Mouse (Mus musculus) sigmoid colon, adult 10 weeks (tissue): ENCODE results near the gene Mt4. TPM values are rescaled to one million over a fixed set of nuclear protein-coding genes. Genes with fewer than 3 reads are reported as not detected.

Source experiments
- polyA plus RNA-seq: library from polyadenylated mRNA; stranded (reverse); fragments of 350-450 nt; fragmentation: Illumina TruSeq; extraction: RNeasy Lipid Tissue Mini Kit (QIAGEN cat#74804); gene quantifications from one replicate; pipeline ENCODE4 v1.2.3, GENCODE M21; 2014; ENCODE audit warnings: low read depth, low replicate concordance

Gene Mt4
- polyA plus RNA-seq: not detected

GRCm38 (mm10) chr8:94136933-94137332 is at the start of gene Mt4:
Mt4 (plus strand) TSS chr8:94137197.

GRCm38 (mm10) chr8:94098081-94098974 is 38.7 kb upstream of the Mt4 start, which contains the start of gene Bbs2:
Bbs2 (minus strand) TSS chr8:94098928.

GRCm38 (mm10) chr8:94152513-94153300 is 15.7 kb downstream of the Mt4 start, which contains the start of gene Mt3:
Mt3 (plus strand) TSS chr8:94152607.

GRCm38 (mm10) chr8:94172075-94172808 is 35.2 kb downstream of the Mt4 start, which contains the start of gene Mt2:
Mt2 (plus strand) TSS chr8:94172664.

GRCm38 (mm10) chr8:94178857-94179712 is 42.1 kb downstream of the Mt4 start, which contains the start of gene Mt1:
Mt1 (plus strand) TSS chr8:94179082.

Other genes with a start within 250 kb of the Mt4 start
- 141 TPM for gene Amfr, start 124.4 kb upstream of the Mt4 start, polyA plus RNA-seq
- gene Nudt21, start 100.2 kb upstream of the Mt4 start, polyA plus RNA-seq: 103 TPM
- gene Ogfod1, start 100.0 kb upstream of the Mt4 start, polyA plus RNA-seq: 26.4 TPM
- 6.8 TPM for gene Bbs2, start 38.3 kb upstream of the Mt4 start, polyA plus RNA-seq
- not detected for gene Mt3, start 15.4 kb downstream of the Mt4 start, polyA plus RNA-seq
- 16.7 TPM for gene Mt2, start 35.5 kb downstream of the Mt4 start, polyA plus RNA-seq
- gene Mt1, start 41.9 kb downstream of the Mt4 start, polyA plus RNA-seq: 7.1 TPM
- gene Nup93, start 77.4 kb downstream of the Mt4 start, polyA plus RNA-seq: 9.5 TPM
- 0.16 TPM for gene Slc12a3, start 192.0 kb downstream of the Mt4 start, polyA plus RNA-seq
- 130 TPM for gene Herpud1, start 249.2 kb downstream of the Mt4 start, polyA plus RNA-seq